Mouse (Mus musculus) stomach, postnatal 0 days (tissue): ENCODE measurements around the gene Serpina3j.

Experiments used
- CTCF ChIP-seq: IDR thresholded peaks from 2 replicates; pipeline ENCODE4 v1.5.1; 2016; ENCODE audit warnings: antibody characterized with exemption, low read depth, mild to moderate bottlenecking, moderate library complexity
- EP300 ChIP-seq: optimal IDR thresholded peaks from 2 replicates; pipeline ENCODE3; 2016; ENCODE audit warnings: antibody characterized with exemption

GRCm38 (mm10) chr12:104345707-104346106 lies 31.4 kb downstream of the Serpina3j start:
- no peak for TF ChIP-seq CTCF
- no peak for TF ChIP-seq EP300
